Mouse (Mus musculus) B cell, adult 62 days (primary cell): ENCODE data around the gene Prame. TPM values are rescaled to one million over a fixed set of nuclear protein-coding genes. Genes with fewer than 3 reads are reported as not detected.

ENCODE experiments used
- total RNA-seq: library from RNA; stranded (reverse); gene quantifications from 4 replicates; pipeline ENCODE4 v1.2.4, GENCODE M21; 2023

The Prame gene
- total RNA-seq: not detected in 4 replicates

GRCm38 (mm10) chrX:135627605-135628004, at the start of gene Prame:
Gene Prame (minus strand): TSS chrX:135627705.

DNA sequence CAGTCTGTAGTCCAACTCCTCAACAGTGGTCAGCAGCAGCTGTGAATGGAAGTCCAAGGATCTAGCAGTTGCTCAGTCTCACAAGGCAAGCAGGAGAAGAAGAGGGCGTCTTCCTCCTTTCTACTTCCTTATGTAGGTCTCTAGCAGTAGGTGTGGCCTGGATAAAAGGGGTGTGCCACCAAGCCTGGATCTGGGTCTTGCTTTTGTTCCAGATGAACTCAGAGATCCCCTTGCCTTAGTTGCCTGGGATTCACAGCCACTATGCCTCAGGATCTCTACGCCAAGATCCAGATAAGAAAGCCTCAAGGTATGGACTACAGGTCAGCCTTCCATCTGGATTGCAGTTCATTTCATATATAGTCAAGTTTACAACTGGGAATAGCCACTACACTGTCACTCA, 28.8 kb downstream of the Prame start, which contains the start of gene Nxf7:
Nxf7 (minus strand) TSS at position 101 of the 400 bp plus-strand sequence.

Other genes starting within 250 kb of the Prame start
- not detected in 4 replicates for gene Gm7903, start 193.9 kb downstream of the Prame start, total RNA-seq
- gene AV320801, start 133.1 kb downstream of the Prame start, total RNA-seq: not detected in 4 replicates
- gene Nxf7, start 28.9 kb downstream of the Prame start, total RNA-seq: not detected in 4 replicates
- gene Tcp11x2, start 66.1 kb upstream of the Prame start, total RNA-seq: not detected in 4 replicates
- not detected in 4 replicates for gene Tmsb15a, start 97.6 kb upstream of the Prame start, total RNA-seq
- 34.8 to 39.8 TPM (median 39.1 TPM) in 4 replicates for gene Armcx5, start 115.0 kb upstream of the Prame start, total RNA-seq
- gene Gprasp1, start 115.0 kb upstream of the Prame start, total RNA-seq: 43.8 to 51.7 TPM (median 44.2 TPM) in 4 replicates
- gene Bhlhb9, start 169.9 kb upstream of the Prame start, total RNA-seq: 11.9 to 17.3 TPM (median 14.5 TPM) in 4 replicates
- gene Gprasp2, start 211.3 kb upstream of the Prame start, total RNA-seq: 4.5 to 9.6 TPM (median 5.7 TPM) in 4 replicates